Mouse (Mus musculus): ENCODE data around the gene Tead2.

GRCm38 (mm10) chr7:45178550-45178949, 37.0 kb upstream of the Tead2 start:
- TF ChIP-seq CTCF (IDR thresholded peaks at IDR 0.05; ENCODE audit: low read depth, low read length) (no peak), POLR2A (IDR thresholded peaks at IDR 0.05; ENCODE audit: borderline replicate concordance, low read depth, low read length) (no peak)
